Mouse (Mus musculus) embryonic facial prominence, embryonic 11.5 days (tissue): ENCODE measurements around the gene Gpatch4. TPM values are rescaled to one million over a fixed set of nuclear protein-coding genes. Genes with fewer than 3 reads are reported as not detected.
A peak's percentile ranks its signal among the peaks of the same experiment; 100 is the strongest.

Source experiments
- ATAC-seq: fragments of 200-750 bp; cut with Nextera tagmentation; replicated peaks from 2 replicates; pipeline ENCODE4 v1.8.0; 2017; ENCODE audit warnings: low read depth; ENCODE audit not compliant: insufficient number of reproducible peaks, low FRiP score, low TSS enrichment
- DNase-seq: peaks from one replicate; pipeline ENCODE4 v3.0.0-alpha.2; 2015; ENCODE audit warnings: low spot score
- H3K27ac ChIP-seq: fragments of 300-500 bp; sonication (generic); replicated peaks from 2 replicates; pipeline ENCODE4 v1.5.1; 2014; ENCODE audit warnings: mild to moderate bottlenecking, low read depth, low read length, control low read depth
- H3K27me3 ChIP-seq: fragments of 300-500 bp; sonication (generic); 2 replicates; pipeline ENCODE4 v1.6.1; 2014; ENCODE audit warnings: mild to moderate bottlenecking, low read length, moderate library complexity, mixed read lengths; ENCODE audit not compliant: control insufficient read depth, insufficient read depth
- H3K36me3 ChIP-seq: fragments of 300-500 bp; sonication (generic); replicated peaks from 2 replicates; pipeline ENCODE4 v1.6.1; 2014; ENCODE audit warnings: low read depth, mild to moderate bottlenecking, low read length, moderate library complexity, mixed read lengths; ENCODE audit not compliant: control insufficient read depth, insufficient read depth
- H3K4me1 ChIP-seq: fragments of 300-500 bp; sonication (generic); 2 replicates; pipeline ENCODE4 v1.6.1; 2014; ENCODE audit warnings: low read length, mixed read lengths; ENCODE audit not compliant: control insufficient read depth, insufficient read depth
- H3K4me2 ChIP-seq: fragments of 300-500 bp; sonication (generic); 2 replicates; pipeline ENCODE4 v1.6.1; 2014; ENCODE audit warnings: low read depth, mild to moderate bottlenecking, control low read depth, low read length, moderate library complexity
- H3K4me3 ChIP-seq: fragments of 300-500 bp; sonication (generic); 2 replicates; pipeline ENCODE4 v1.5.1; 2014; ENCODE audit warnings: low read depth, low read length, control low read depth
- H3K9ac ChIP-seq: fragments of 300-500 bp; sonication (generic); replicated peaks from 2 replicates; pipeline ENCODE4 v1.6.1; 2014; ENCODE audit warnings: mild to moderate bottlenecking, control low read depth, low read length
- H3K9me3 ChIP-seq: fragments of 300-500 bp; sonication (generic); replicated peaks from 2 replicates; pipeline ENCODE4 v1.6.1; 2016; ENCODE audit warnings: mild to moderate bottlenecking, low read length, inconsistent platforms, mixed read lengths; ENCODE audit not compliant: control insufficient read depth
- WGBS: fragments of 180-500 bp; shearing (Covaris S2); extraction: QIAGEN DNeasy Blood & Tissue Kit; methylation state at CpG from one replicate; pipeline ENCODE4 v1.1.7; 2014; 5-methylcytosine and 5-hydroxymethylcytosine counted together
- polyA plus RNA-seq: library from polyadenylated mRNA; unstranded; fragments of >200 nt; fragmentation: Nextera tagmentation; extraction: Ambion mirVana; gene quantifications from 2 replicates; pipeline ENCODE4 v1.2.1, GENCODE M21; 2014

Gene Gpatch4
- 34.7 and 37.8 TPM in 2 replicates for polyA plus RNA-seq

DNA sequence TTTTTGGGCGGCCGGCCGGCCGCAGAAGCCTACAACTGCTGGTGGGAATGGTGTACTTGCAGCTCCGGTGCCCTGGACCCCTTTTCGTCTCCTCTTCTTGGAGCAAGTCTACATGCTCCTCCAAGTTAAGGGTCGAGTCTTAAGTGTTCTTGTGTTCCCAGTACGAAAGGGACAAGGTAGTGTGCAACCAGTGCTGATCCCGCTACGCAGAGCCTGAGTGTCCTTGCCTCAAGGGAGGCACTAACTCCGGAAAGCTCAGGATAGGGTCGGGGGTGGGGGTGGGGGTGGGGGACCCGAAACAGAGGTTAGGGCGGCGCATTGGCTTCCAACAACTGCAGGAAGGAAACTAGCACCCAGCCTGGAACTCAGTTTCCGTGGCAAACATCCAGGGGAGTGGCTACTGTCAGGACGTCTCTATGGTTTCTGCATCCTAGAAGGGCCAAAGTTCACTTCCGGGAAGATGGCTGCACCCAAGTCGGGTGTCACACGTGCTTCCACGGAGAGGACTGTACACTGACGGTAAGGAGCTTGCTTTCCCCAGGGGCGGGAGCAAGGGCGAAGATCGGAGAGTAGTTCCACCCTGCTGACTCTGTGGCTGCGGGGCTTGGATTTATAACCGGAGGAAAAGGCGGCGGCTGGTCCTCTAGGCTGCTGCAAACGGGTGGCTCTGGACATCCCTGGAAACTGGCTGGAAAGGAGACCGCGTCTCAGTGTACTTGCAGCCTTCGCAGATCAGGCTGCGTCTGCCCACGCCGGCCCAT lies at the start of gene Gpatch4:
Gene Gpatch4, plus strand, starts transcription at position 448 of the 761 bp plus-strand sequence.
- ATAC-seq (peak; percentile 72), DNase-seq (peak; percentile 99)
- 8% methylated on average over 36 of the region's 36 CpGs for WGBS
- no peaks in the 10 kb centered on the region; the same call in 1 of the 2 replicates for H3K4me1 ChIP-seq
- H3K27me3 ChIP-seq = no peaks in the 10 kb centered on the region
- H3K4me3 ChIP-seq = peak within 1 kb of the TSS; percentile 78
- peak within 1 kb of the TSS; percentile 46 for H3K4me2 ChIP-seq
- no peaks in the 10 kb centered on the region for H3K36me3 ChIP-seq
- peak within 1 kb of the TSS; percentile 63 for H3K9ac ChIP-seq
- H3K9me3 ChIP-seq = no peaks in the 10 kb centered on the region
- H3K27ac ChIP-seq = no peak within 1 kb of the TSS

DNA sequence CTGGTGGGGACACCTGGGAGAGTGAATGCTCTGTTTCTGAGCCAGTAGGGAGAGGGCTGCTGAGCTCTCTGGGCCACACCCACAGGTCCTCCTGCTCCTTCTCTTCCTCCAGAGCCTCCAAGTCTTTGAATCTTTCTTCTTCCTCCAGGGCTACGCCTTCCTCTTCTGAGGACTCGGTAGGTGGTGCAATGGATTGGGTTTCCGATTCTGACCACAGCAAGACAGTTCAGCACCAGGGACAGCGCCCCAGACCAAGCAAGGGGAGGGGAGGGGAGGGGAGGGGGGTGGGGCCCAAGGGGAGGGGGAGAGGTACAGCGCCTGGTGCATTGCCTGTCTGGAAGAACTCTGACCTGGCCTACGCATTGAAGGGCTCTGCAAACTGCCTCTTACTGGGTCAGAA lies 49.5 kb upstream of the Gpatch4 start:
- no peak overlapping the region for H3K27ac ChIP-seq
- H3K9ac ChIP-seq = no peak overlapping the region
- H3K27me3 ChIP-seq = peaks cover 58% of the 10 kb centered on the region
- ATAC-seq = no peak
- DNase-seq = peak; percentile 82
- H3K4me2 ChIP-seq = no peak overlapping the region
- 0% methylated on average over 6 of the region's 6 CpGs for WGBS
- peaks cover 2% of the 10 kb centered on the region for H3K4me1 ChIP-seq
- H3K4me3 ChIP-seq = no peak overlapping the region
- no peaks in the 10 kb centered on the region for H3K36me3 ChIP-seq
- H3K9me3 ChIP-seq = no peaks in the 10 kb centered on the region

DNA sequence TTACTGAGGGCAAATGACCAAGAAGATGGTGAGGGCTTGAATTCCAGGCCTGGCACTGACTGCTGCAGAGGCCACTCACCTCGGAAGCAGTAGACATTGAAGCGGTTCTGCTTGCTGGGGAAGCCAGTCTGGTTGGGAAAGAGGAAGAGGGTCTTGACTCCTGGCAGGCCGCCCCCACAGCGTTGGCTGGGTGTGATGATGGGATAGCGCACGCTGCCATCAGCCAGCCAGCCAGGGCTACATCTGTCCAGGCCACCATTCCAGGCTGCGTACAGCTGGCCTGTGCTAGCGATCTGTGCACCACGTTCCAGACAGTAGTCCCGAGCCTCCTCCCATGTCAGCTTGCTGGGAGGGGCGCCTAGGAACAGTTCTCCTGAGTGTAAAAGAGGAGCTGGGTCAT lies 47.6 kb upstream of the Gpatch4 start:
- peaks cover 7% of the 10 kb centered on the region for H3K4me1 ChIP-seq
- H3K27ac ChIP-seq = no peak overlapping the region
- H3K9me3 ChIP-seq = no peaks in the 10 kb centered on the region
- no peaks in the 10 kb centered on the region for H3K36me3 ChIP-seq
- H3K9ac ChIP-seq = no peak overlapping the region
- H3K4me3 ChIP-seq = no peak overlapping the region
- H3K27me3 ChIP-seq = peaks cover 71% of the 10 kb centered on the region
- ATAC-seq (no peak), DNase-seq (no peak)
- WGBS = 28% methylated on average over 11 of the region's 11 CpGs
- H3K4me2 ChIP-seq = no peak overlapping the region

DNA sequence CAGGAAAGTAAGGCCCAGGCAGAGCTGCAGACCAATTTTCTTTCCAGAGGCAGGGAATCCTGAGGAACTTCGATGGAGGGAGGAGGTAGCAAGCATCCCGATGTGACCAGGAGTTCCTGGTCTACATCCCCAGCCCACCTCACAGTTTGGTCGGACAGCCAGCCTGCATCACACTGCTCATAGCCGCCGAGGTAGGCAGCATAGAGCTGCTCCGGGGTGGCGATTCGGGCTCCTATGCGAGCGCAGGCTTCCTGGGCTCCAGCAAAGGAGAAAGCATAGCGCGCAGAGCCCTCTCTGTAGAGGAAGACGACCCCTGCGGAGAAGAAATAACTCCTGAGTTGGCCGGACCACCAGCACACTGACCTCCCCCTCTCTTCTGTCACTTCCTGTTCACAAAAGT lies 46.5 kb upstream of the Gpatch4 start:
- WGBS = under 1% methylated on average over 15 of the region's 15 CpGs
- no peak overlapping the region for H3K27ac ChIP-seq
- no peak overlapping the region for H3K4me2 ChIP-seq
- no peaks in the 10 kb centered on the region for H3K9me3 ChIP-seq
- no peaks in the 10 kb centered on the region for H3K36me3 ChIP-seq
- ATAC-seq (no peak), DNase-seq (no peak)
- H3K9ac ChIP-seq = no peak overlapping the region
- H3K4me3 ChIP-seq = no peak overlapping the region
- H3K4me1 ChIP-seq = peaks cover 7% of the 10 kb centered on the region
- peaks cover 76% of the 10 kb centered on the region for H3K27me3 ChIP-seq

DNA sequence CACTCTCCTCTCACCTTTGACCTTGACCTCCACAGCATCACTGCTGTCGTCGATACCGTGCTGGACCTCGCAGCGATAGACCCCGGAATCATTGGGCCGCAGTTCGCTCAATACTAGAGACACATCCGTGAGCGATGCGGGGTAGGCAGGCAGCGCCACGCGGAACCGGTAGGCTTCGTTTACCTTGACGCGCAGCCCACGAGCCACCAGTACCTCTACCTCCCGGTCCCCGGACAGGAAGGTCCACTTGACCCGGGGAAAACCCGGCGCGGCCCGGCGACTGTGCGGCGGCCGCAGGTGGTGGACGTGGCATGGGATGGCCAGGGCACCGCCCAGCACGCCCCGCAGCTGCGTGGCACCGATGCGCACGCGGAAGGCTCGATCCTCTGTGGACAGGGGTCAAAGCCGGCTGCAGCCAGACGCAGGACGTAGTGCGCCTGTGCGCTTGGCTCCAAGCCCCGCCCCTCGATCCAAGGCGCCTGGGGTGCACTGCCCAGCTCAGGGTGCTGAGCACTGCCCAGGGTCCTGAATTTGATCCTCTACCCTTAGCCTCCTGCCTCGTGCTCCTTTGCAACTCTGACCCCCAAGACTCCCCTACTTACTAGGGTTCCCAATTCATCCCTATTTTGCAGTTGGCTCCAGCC lies 45.8 kb upstream of the Gpatch4 start:
- WGBS = under 1% methylated on average over 49 of the region's 49 CpGs
- no peak for DNase-seq
- peak overlapping the region; percentile 57 for H3K4me2 ChIP-seq
- H3K27ac ChIP-seq = no peak overlapping the region
- H3K27me3 ChIP-seq = peaks cover 82% of the 10 kb centered on the region
- no peaks in the 10 kb centered on the region for H3K36me3 ChIP-seq
- no peak overlapping the region; the same call in 1 of the 2 replicates for H3K9ac ChIP-seq
- no peaks in the 10 kb centered on the region for H3K9me3 ChIP-seq
- peaks cover 7% of the 10 kb centered on the region for H3K4me1 ChIP-seq
- peak overlapping the region; percentile 25 for H3K4me3 ChIP-seq
- ATAC-seq = 0 out of 2 replicates have a peak, but pooled peaks have one; percentile 36

DNA sequence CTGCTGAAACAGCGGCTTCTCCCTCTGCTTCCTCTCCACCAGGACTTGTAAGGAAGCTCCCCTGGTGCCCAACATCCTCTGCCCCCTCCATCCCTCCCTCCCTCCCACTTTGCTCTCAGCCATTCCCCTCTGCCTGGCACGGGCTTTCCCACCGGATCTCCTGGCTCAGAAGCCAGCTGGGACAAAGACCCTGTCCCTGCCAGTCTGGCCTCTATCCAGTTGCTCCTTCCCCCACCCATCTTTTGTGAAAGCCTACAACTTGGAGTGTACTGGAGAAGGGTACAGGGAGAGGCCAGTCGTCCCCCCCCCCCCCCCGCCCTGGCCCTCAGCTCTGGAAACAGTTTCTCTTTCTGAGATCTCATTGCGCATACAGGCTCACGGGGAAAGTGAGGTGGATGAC lies 44.2 kb upstream of the Gpatch4 start:
- DNase-seq = no peak
- ATAC-seq = no peak
- H3K36me3 ChIP-seq = no peaks in the 10 kb centered on the region
- H3K4me1 ChIP-seq = peaks cover 7% of the 10 kb centered on the region
- H3K4me3 ChIP-seq = no peak overlapping the region
- no peaks in the 10 kb centered on the region for H3K9me3 ChIP-seq
- no peak overlapping the region for H3K9ac ChIP-seq
- no peak overlapping the region for H3K27ac ChIP-seq
- H3K4me2 ChIP-seq = no peak overlapping the region
- H3K27me3 ChIP-seq = peaks cover 81% of the 10 kb centered on the region
- WGBS = 3% methylated on average over 7 of the region's 7 CpGs

DNA sequence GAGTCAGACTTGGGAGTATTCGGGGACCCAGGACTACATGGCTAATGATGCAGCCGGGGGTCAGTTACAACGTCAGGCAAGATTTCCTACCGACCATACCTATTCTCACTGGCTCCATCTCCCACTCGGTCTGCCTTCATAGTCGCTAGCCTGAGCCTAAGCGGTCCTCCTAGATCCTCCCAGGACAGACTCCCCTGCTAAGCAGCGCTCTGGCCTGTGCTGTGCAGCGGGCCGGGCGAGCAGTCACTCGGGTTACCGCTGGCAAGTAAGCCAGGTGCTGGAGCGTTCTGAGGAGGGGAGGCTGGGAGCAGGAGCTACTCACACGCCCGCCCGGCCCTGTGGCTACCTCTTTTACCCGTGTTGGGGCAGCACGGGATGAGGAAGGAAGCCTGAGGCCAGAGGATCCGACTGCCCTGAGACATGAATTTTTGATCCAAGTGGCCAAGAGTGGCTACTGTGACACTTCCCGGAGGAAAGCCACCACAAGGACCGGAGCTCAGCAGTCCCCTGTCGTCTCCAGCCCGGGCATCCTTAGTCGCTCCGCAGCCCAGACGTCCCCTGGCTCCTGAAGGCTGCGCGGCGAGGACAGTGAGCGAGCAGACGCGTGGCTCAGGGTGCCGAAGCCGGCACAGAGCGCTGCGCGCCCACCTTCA lies 43.5 kb upstream of the Gpatch4 start:
- Histone ChIP-seq H3K27ac (no peak overlapping the region), H3K4me1 (peaks cover 7% of the 10 kb centered on the region), H3K27me3 (peaks cover 81% of the 10 kb centered on the region), H3K9ac (no peak overlapping the region), H3K4me3 (peak overlapping the region; percentile 18), H3K9me3 (no peaks in the 10 kb centered on the region), H3K4me2 (peak overlapping the region; percentile 71; the same call in 1 of the 2 replicates), H3K36me3 (no peaks in the 10 kb centered on the region)
- 1% methylated on average over 38 of the region's 38 CpGs for WGBS
- no peak for ATAC-seq
- DNase-seq = no peak
